Mouse (Mus musculus): ENCODE results near the gene Sh3bp5l.
A peak's percentile ranks its signal among the peaks of the same experiment; 100 is the strongest.
"Not testable (repeated sequence)": the region's sequence is repeated elsewhere in the genome, so short reads cannot be mapped to it uniquely, and the experiment has no call there.

Sh3bp5l gene

GRCm38 (mm10) chr11:58330276-58331148, at the start of gene Sh3bp5l, which contains the start of gene Zfp672:
TSS of gene Sh3bp5l (plus strand) at chr11:58330724.
TSS of gene Zfp672 (minus strand) at chr11:58330339.
- DNase-seq (ENCODE audit: low spot score), result peak; percentile 97

GRCm38 (mm10) chr11:58281970-58282496, 48.5 kb upstream of the Sh3bp5l start:
- no peak for DNase-seq (ENCODE audit: low spot score)

- no peak for DNase-seq (ENCODE audit: low spot score)
Observed at GRCm38 (mm10) chr11:58282518-58282917, 48.0 kb upstream of the Sh3bp5l start.

GRCm38 (mm10) chr11:58289992-58290682, 40.4 kb upstream of the Sh3bp5l start:
- no peak for DNase-seq (ENCODE audit: low spot score)

GRCm38 (mm10) chr11:58290812-58291211, 39.7 kb upstream of the Sh3bp5l start:
- DNase-seq (ENCODE audit: low spot score), result no peak

- no peak for DNase-seq (ENCODE audit: low spot score)
Observed at GRCm38 (mm10) chr11:58292791-58293190, 37.7 kb upstream of the Sh3bp5l start.

GRCm38 (mm10) chr11:58297396-58297795, 33.1 kb upstream of the Sh3bp5l start:
- DNase-seq (ENCODE audit: low spot score), result no peak

- DNase-seq (ENCODE audit: low spot score), result peak; percentile 71
Observed at GRCm38 (mm10) chr11:58301057-58301456, 29.5 kb upstream of the Sh3bp5l start.

GRCm38 (mm10) chr11:58301837-58302754, 28.4 kb upstream of the Sh3bp5l start:
- peak; percentile 96 for DNase-seq (ENCODE audit: low spot score)

GRCm38 (mm10) chr11:58302774-58303445, 27.6 kb upstream of the Sh3bp5l start:
- DNase-seq (ENCODE audit: low spot score), result no peak

GRCm38 (mm10) chr11:58303594-58303993, 26.9 kb upstream of the Sh3bp5l start:
- DNase-seq (ENCODE audit: low spot score), result no peak

GRCm38 (mm10) chr11:58305299-58305698, 25.2 kb upstream of the Sh3bp5l start:
- not testable (repeated sequence) for DNase-seq (ENCODE audit: low spot score)

- peak; percentile 91 for DNase-seq (ENCODE audit: low spot score)
Observed at GRCm38 (mm10) chr11:58306860-58307308, 23.6 kb upstream of the Sh3bp5l start, which contains the start of gene Zfp692. TSS of gene Zfp692 (plus strand) at chr11:58307069.

GRCm38 (mm10) chr11:58307411-58308080, 23.0 kb upstream of the Sh3bp5l start:
- peak; percentile 24 for DNase-seq (ENCODE audit: low spot score)

- no peak for DNase-seq (ENCODE audit: low spot score)
Observed at GRCm38 (mm10) chr11:58308661-58309060, 21.9 kb upstream of the Sh3bp5l start.

GRCm38 (mm10) chr11:58314069-58314468, 16.5 kb upstream of the Sh3bp5l start:
- DNase-seq (ENCODE audit: low spot score), result no peak

- DNase-seq (ENCODE audit: low spot score), result no peak
Observed at GRCm38 (mm10) chr11:58315536-58316168, 14.9 kb upstream of the Sh3bp5l start.

- no peak for DNase-seq (ENCODE audit: low spot score)
Observed at GRCm38 (mm10) chr11:58316344-58316743, 14.2 kb upstream of the Sh3bp5l start.

- DNase-seq (ENCODE audit: low spot score), result no peak
Observed at GRCm38 (mm10) chr11:58316768-58317390, 13.6 kb upstream of the Sh3bp5l start.
